Mouse (Mus musculus) liver, adult 2 months (tissue): ENCODE measurements at regions not wholly inside any gene's neighbourhood (a gene's known extent, or its start where the extent isn't known, plus 50 kb on each side); places are given as distances from the start of the nearest gene placed in this dataset.

Experiments used
- DNase-seq: peaks from one replicate; pipeline ENCODE4 v3.0.0-alpha.2; 2011; ENCODE audit warnings: low read depth, low spot score; ENCODE audit errors: extremely low read depth
- H3K27ac ChIP-seq: fragments of 200-500 bp; replicated peaks from 2 replicates; pipeline ENCODE4 v1.5.1; 2012; ENCODE audit warnings: low read depth, mild to moderate bottlenecking, control low read depth, inconsistent platforms, low read length; ENCODE audit not compliant: insufficient read depth
- H3K27me3 ChIP-seq: fragments of 200-500 bp; 2 replicates; pipeline ENCODE4 v1.6.1; 2012; ENCODE audit warnings: mild to moderate bottlenecking, moderate library complexity, low read length, inconsistent platforms; ENCODE audit not compliant: control insufficient read depth, insufficient read depth
- H3K36me3 ChIP-seq: fragments of 200-500 bp; 2 replicates; pipeline ENCODE4 v1.6.1; 2012; ENCODE audit warnings: low read length, inconsistent platforms; ENCODE audit not compliant: control insufficient read depth, insufficient read depth
- H3K4me1 ChIP-seq: fragments of 200-500 bp; 2 replicates; pipeline ENCODE4 v1.6.1; 2011; ENCODE audit warnings: low read length; ENCODE audit not compliant: control insufficient read depth, insufficient read depth
- H3K4me3 ChIP-seq: fragments of 200-500 bp; 2 replicates; pipeline ENCODE4 v1.5.1; 2011; ENCODE audit warnings: low read depth, mild to moderate bottlenecking, control low read depth, low read length, moderate library complexity; ENCODE audit not compliant: insufficient read depth
- H3K79me2 ChIP-seq: fragments of 200-500 bp; 2 replicates; pipeline ENCODE4 v1.6.1; 2012; ENCODE audit warnings: inconsistent platforms, mild to moderate bottlenecking, low read length, moderate library complexity; ENCODE audit not compliant: control insufficient read depth, insufficient read depth
- H3K9ac ChIP-seq: fragments of 200-500 bp; 2 replicates; pipeline ENCODE4 v1.6.1; 2012; ENCODE audit warnings: low read depth, mild to moderate bottlenecking, control low read depth, inconsistent platforms, low read length
- CTCF ChIP-seq: fragments of 200-500 bp; IDR thresholded peaks from 2 replicates; pipeline ENCODE4 v1.5.1; 2011; ENCODE audit warnings: low read depth, low read length, control low read depth
- POLR2A ChIP-seq: fragments of 200-500 bp; IDR thresholded peaks from 2 replicates; pipeline ENCODE4 v1.6.1; 2011; ENCODE audit warnings: low read length, control low read depth; ENCODE audit not compliant: insufficient read depth; ENCODE audit errors: extremely low read depth
- WGBS: fragments of 180-500 bp; shearing (Covaris S2); methylation state at CpG from one replicate; pipeline ENCODE4 v1.1.7; 2018; 5-methylcytosine and 5-hydroxymethylcytosine counted together

DNA sequence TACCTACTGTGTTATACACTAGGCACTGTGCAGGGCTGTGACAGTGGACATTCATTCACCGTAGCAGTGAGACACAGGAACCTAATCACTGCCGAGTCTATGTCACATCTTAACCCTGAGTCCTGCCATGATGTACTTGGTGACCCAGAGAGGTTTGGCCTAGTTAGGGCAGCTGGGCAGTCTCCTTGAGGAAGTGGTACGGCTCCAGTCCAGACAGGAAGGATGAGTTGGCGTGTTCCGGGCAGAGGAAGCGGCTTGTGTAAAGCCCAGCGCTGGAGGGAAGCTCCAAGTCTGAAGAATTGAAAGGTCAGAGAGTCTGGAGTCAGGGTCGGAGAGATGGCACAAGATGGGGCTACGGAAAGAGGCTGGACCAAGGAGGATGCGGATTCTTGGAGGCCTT, 99.4 kb upstream of the Smim15 start:
- no peak overlapping the region for H3K9ac ChIP-seq
- no peak overlapping the region for H3K27ac ChIP-seq
- 66% methylated on average over 10 of the region's 10 CpGs for WGBS
- no peaks in the 10 kb centered on the region for H3K4me1 ChIP-seq
- no peaks in the 10 kb centered on the region for H3K79me2 ChIP-seq
- H3K27me3 ChIP-seq: no peaks in the 10 kb centered on the region
- TF ChIP-seq CTCF (no peak), POLR2A (no peak)
- H3K4me3 ChIP-seq: no peak overlapping the region
- H3K36me3 ChIP-seq: no peaks in the 10 kb centered on the region
- DNase-seq: peak; percentile 41

DNA sequence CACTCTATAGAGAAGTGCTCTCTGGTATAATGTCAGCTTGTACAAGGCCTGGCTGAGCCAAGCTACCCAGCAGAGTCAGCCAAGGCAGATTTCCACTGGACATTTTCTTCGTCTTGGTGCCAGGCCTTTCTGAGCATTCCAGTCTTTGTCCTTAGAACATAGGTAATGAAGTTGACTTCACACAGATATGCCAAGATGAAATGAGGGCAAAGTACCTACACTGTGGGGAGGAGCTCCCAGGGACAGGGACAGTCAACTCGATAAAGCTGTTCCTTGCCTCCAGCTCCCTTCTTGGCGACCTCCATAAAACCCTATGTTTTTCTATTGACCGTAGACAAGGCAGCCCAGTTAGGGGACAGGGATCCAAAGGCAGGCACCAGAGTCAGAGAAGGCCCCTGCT, 101.3 kb upstream of the Smim15 start:
- H3K4me3 ChIP-seq: no peak overlapping the region
- TF ChIP-seq CTCF (no peak), POLR2A (no peak)
- H3K4me1 ChIP-seq: no peaks in the 10 kb centered on the region
- no peaks in the 10 kb centered on the region for H3K27me3 ChIP-seq
- no peaks in the 10 kb centered on the region for H3K36me3 ChIP-seq
- H3K27ac ChIP-seq: no peak overlapping the region
- no peak overlapping the region for H3K9ac ChIP-seq
- 98% methylated on average over 4 of the region's 4 CpGs for WGBS
- H3K79me2 ChIP-seq: no peaks in the 10 kb centered on the region
- DNase-seq: no peak

DNA sequence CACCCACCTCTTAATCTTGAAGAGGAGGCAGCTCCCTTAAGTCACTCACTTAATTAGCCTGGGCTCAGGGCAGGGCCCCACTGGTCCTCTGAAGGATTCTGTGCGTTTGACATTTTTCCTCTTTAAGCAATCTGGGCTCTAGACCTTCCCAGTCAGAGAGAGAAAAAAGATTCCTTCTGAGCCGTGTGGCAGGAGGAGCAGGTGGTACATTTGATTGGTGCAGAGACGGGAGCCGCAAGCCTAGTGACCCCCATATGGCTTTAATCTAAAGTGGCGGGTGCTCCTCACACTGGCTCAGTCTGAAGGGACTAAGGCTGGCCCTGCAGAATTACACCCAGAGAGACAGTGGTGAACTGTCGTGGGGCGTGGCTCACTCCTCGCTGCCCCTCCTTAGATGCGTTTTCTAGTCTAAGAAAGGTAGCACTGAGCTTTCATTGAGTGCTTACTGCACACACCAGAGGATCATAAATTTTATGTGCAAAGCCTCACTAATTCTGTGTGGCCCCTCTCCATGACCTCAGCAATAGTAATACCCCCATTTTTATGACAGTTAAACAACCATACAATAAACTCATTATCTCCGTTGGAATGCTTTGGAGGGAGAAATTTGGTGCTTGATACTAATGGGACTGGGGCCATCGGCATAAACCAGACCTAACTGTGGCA, 101.8 kb upstream of the Smim15 start:
- Histone ChIP-seq H3K4me1 (no peaks in the 10 kb centered on the region), H3K36me3 (no peaks in the 10 kb centered on the region), H3K4me3 (no peak overlapping the region), H3K79me2 (no peaks in the 10 kb centered on the region), H3K27me3 (no peaks in the 10 kb centered on the region), H3K27ac (no peak overlapping the region), H3K9ac (no peak overlapping the region)
- WGBS: 92% methylated on average over 11 of the region's 11 CpGs
- no peak for DNase-seq
- TF ChIP-seq POLR2A (no peak), CTCF (no peak)

DNA sequence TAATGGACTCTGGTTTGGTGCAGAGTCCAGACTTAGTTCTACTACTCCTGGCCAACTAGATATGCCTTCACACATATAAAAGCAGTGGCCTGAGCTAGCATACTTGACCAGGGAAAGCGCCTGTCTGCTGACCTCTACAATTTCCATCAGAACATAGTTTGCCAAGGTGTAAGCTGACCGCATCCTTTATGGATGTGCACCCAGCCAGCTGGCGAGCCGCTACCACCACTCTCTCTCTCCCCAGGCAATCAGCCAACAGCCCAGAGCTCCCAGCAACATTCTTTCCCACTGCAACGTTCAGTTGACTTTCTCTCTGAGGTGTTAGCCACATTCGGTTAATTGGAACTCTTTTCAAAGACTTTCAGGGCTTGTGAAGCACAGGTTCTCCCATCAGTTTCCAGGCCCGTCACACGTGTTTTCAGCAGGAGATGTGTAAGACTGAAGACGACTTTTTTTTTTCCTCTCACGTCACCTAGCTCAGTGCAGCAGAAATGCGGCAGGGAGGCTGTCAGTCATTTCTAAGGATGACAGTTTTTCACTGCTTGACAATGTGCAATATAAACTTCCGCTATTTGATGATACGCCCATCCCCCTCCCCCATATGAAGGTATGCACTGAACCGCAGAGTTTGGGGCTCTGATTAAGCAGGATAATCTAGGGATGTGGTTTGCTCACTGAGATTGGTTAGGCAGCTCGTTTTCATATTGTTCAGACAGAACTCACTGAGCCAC, 104.2 kb upstream of the Smim15 start:
- Histone ChIP-seq H3K36me3 (no peaks in the 10 kb centered on the region), H3K9ac (no peak overlapping the region), H3K27ac (no peak overlapping the region), H3K79me2 (no peaks in the 10 kb centered on the region), H3K27me3 (no peaks in the 10 kb centered on the region), H3K4me3 (no peak overlapping the region), H3K4me1 (no peaks in the 10 kb centered on the region)
- 66% methylated on average over 15 of the region's 15 CpGs for WGBS
- DNase-seq: no peak
- TF ChIP-seq POLR2A (no peak), CTCF (no peak)

DNA sequence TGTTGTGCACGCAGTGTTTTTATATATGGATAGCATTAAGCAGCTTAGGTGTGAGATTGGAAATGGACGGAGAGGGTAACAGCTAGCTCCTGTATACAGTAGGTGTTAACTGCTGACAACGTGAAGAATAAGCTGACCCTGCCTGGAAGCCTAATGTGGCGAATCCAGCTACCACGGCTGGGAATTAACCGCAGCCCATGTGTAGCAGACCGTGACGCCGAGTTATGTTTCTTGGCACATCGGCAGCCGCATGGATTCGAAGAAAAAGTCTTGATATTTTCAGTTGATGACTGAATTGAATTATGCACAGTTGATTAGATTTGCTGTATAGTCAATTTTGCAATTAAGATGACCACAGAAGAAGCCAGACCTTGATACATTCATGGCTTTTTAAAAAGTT, 108.6 kb upstream of the Smim15 start:
- H3K79me2 ChIP-seq: no peaks in the 10 kb centered on the region
- no peak for DNase-seq

DNA sequence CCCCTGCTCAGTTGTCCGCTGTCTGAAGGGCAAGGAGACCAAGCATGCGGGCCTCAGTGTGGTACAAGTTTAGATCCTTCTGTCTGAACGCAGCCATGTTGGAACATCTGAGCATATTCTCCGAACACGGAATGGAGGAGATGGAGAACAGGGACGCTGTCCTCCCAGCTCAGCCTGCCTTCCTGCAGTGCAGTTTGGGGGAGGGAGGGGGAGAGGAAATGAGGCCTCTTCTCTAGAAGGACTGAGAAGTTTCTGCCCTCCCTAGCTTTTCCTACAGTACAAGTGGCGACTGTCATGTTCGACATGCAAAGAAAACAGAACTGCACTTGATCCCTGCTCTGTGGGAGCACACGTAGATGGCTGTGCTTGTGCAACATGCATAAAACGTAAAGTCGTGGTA, 109.6 kb upstream of the Smim15 start:
- H3K4me3 ChIP-seq: no peak overlapping the region
- no peaks in the 10 kb centered on the region for H3K4me1 ChIP-seq
- no peaks in the 10 kb centered on the region for H3K36me3 ChIP-seq
- no peak overlapping the region for H3K27ac ChIP-seq
- TF ChIP-seq CTCF (no peak), POLR2A (no peak)
- 55% methylated on average over 11 of the region's 11 CpGs for WGBS
- no peaks in the 10 kb centered on the region for H3K79me2 ChIP-seq
- DNase-seq: no peak
- H3K27me3 ChIP-seq: no peaks in the 10 kb centered on the region
- H3K9ac ChIP-seq: no peak overlapping the region

More for the DNA sequence above, 108.6 kb upstream of the Smim15 start:
- Histone ChIP-seq H3K4me3 (no peak overlapping the region), H3K9ac (no peak overlapping the region), H3K27ac (no peak overlapping the region), H3K36me3 (no peaks in the 10 kb centered on the region), H3K27me3 (no peaks in the 10 kb centered on the region), H3K4me1 (no peaks in the 10 kb centered on the region)
- TF ChIP-seq POLR2A (no peak), CTCF (no peak)
- WGBS: 96% methylated on average over 12 of the region's 12 CpGs
